Mouse (Mus musculus): ENCODE measurements at regions not wholly inside any gene's neighbourhood (a gene's known extent, or its start where the extent isn't known, plus 50 kb on each side); places are given as distances from the start of the nearest gene placed in this dataset.

- no peak overlapping the region for H3K4me3 ChIP-seq (ENCODE audit: control insufficient read depth in 1 of 2, insufficient read depth in 1 of 2, low read depth in 2 of 2, low read length in 2 of 2)
- H3K9me3 ChIP-seq (replicated peaks; ENCODE audit: insufficient read depth, low read length): no peaks in the 10 kb centered on the region
- no peak overlapping the region for H3K27ac ChIP-seq (ENCODE audit: control insufficient read depth, low read depth, low read length)
- no peak overlapping the region for H3K9ac ChIP-seq (ENCODE audit: control insufficient read depth, low read depth, low read length, poor library complexity, severe bottlenecking)
- no peaks in the 10 kb centered on the region for H3K27me3 ChIP-seq (ENCODE audit: control insufficient read depth in 1 of 2, insufficient read depth in 2 of 2, low read length in 2 of 2)
- no peaks in the 10 kb centered on the region for H3K4me1 ChIP-seq (ENCODE audit: control insufficient read depth in 1 of 2, insufficient read depth in 2 of 2, low read length in 2 of 2)
- no peaks in the 10 kb centered on the region for H3K36me3 ChIP-seq (ENCODE audit: control insufficient read depth in 1 of 2, insufficient read depth in 2 of 2, low read length in 2 of 2)
- DNase-seq (ENCODE audit: low read depth, low spot score): no peak
- H3K79me2 ChIP-seq (ENCODE audit: control insufficient read depth, insufficient read depth, low read length, poor library complexity): no peaks in the 10 kb centered on the region
- TF ChIP-seq MAFK (IDR thresholded peaks at IDR 0.05; ENCODE audit: borderline replicate concordance, low read depth, low read length) (no peak), ZNF384 (IDR thresholded peaks at IDR 0.05; ENCODE audit: low read depth, low read length) (no peak)
Observed at GRCm38 (mm10) chr6:81724601-81725545, 198.6 kb upstream of the Gcfc2 start.

GRCm38 (mm10) chr6:81731631-81732030 lies 191.8 kb upstream of the Gcfc2 start:
- H3K27ac ChIP-seq (ENCODE audit: control insufficient read depth, low read depth, low read length): no peak overlapping the region

GRCm38 (mm10) chr6:81733527-81733926 lies 189.9 kb upstream of the Gcfc2 start:
- H3K9me3 ChIP-seq (replicated peaks; ENCODE audit: insufficient read depth, low read length): no peaks in the 10 kb centered on the region
- H3K4me1 ChIP-seq (ENCODE audit: control insufficient read depth in 1 of 2, insufficient read depth in 2 of 2, low read length in 2 of 2): no peaks in the 10 kb centered on the region
- no peaks in the 10 kb centered on the region; a peak in 1 of 4 replicates for H3K27me3 ChIP-seq (ENCODE audit: control insufficient read depth in 1 of 2, insufficient read depth in 2 of 2, low read length in 2 of 2)
- no peak overlapping the region for H3K27ac ChIP-seq (ENCODE audit: control insufficient read depth, low read depth, low read length)
- H3K79me2 ChIP-seq (ENCODE audit: control insufficient read depth, insufficient read depth, low read length, poor library complexity): no peaks in the 10 kb centered on the region
- no peak overlapping the region for H3K4me3 ChIP-seq (ENCODE audit: control insufficient read depth in 1 of 2, insufficient read depth in 1 of 2, low read depth in 2 of 2, low read length in 2 of 2)
- H3K9ac ChIP-seq (ENCODE audit: control insufficient read depth, low read depth, low read length, poor library complexity, severe bottlenecking): no peak overlapping the region
- DNase-seq (ENCODE audit: low read depth, low spot score): no peak
- H3K36me3 ChIP-seq (ENCODE audit: control insufficient read depth in 1 of 2, insufficient read depth in 2 of 2, low read length in 2 of 2): no peaks in the 10 kb centered on the region
- TF ChIP-seq ETS1 (IDR thresholded peaks at IDR 0.05; ENCODE audit: low read depth, low read length) (no peak), MYB (IDR thresholded peaks at IDR 0.05; ENCODE audit: low read depth, low read length) (no peak), TCF12 (IDR thresholded peaks at IDR 0.05; ENCODE audit: low read depth, low read length) (no peak), GABPA (IDR thresholded peaks at IDR 0.05; ENCODE audit: low read depth, low read length) (no peak), POLR2AphosphoS2 (IDR thresholded peaks at IDR 0.05; ENCODE audit: low read length) (no peak), KAT2A (conservative IDR thresholded peaks at IDR 0.05; ENCODE audit: low read depth, low read length) (no peak), ZNF384 (IDR thresholded peaks at IDR 0.05; ENCODE audit: low read depth, low read length) (no peak), MAZ (IDR thresholded peaks at IDR 0.05; ENCODE audit: low read depth, low read length) (no peak), SMC3 (IDR thresholded peaks at IDR 0.05; ENCODE audit: low read depth, low read length) (no peak), ZC3H11A (IDR thresholded peaks at IDR 0.05; ENCODE audit: low read depth, low read length) (no peak), TAL1 (IDR thresholded peaks at IDR 0.05; ENCODE audit: low read length) (no peak), E2F4 (IDR thresholded peaks at IDR 0.05; ENCODE audit: borderline replicate concordance, low read depth, low read length) (no peak), UBTF (IDR thresholded peaks at IDR 0.05; ENCODE audit: borderline replicate concordance, insufficient read depth, low read depth, low read length) (no peak), GATA1 (IDR thresholded peaks at IDR 0.05; ENCODE audit: low read depth, low read length) (no peak), MAX (IDR thresholded peaks at IDR 0.05; ENCODE audit: low read length) (no peak), RCOR1 (IDR thresholded peaks at IDR 0.05; ENCODE audit: low read depth, low read length) (no peak), EP300 (IDR thresholded peaks at IDR 0.05; ENCODE audit: low read depth in 1 of 2, low read length in 2 of 2) (no peak)

More at GRCm38 (mm10) chr6:81731631-81732030, 191.8 kb upstream of the Gcfc2 start:
- Histone ChIP-seq H3K79me2 (ENCODE audit: control insufficient read depth, insufficient read depth, low read length, poor library complexity) (no peaks in the 10 kb centered on the region), H3K9me3 (replicated peaks; ENCODE audit: insufficient read depth, low read length) (no peaks in the 10 kb centered on the region), H3K9ac (ENCODE audit: control insufficient read depth, low read depth, low read length, poor library complexity, severe bottlenecking) (no peak overlapping the region), H3K4me3 (ENCODE audit: control insufficient read depth in 1 of 2, insufficient read depth in 1 of 2, low read depth in 2 of 2, low read length in 2 of 2) (no peak overlapping the region), H3K36me3 (ENCODE audit: control insufficient read depth in 1 of 2, insufficient read depth in 2 of 2, low read length in 2 of 2) (no peaks in the 10 kb centered on the region), H3K4me1 (ENCODE audit: control insufficient read depth in 1 of 2, insufficient read depth in 2 of 2, low read length in 2 of 2) (no peaks in the 10 kb centered on the region), H3K27me3 (ENCODE audit: control insufficient read depth in 1 of 2, insufficient read depth in 2 of 2, low read length in 2 of 2) (no peaks in the 10 kb centered on the region)
- DNase-seq (ENCODE audit: low read depth, low spot score): no peak
- no peak for TF ChIP-seq ZMIZ1 (IDR thresholded peaks at IDR 0.05; ENCODE audit: low read depth, low read length)
- no peak for TF ChIP-seq GATA1 (IDR thresholded peaks at IDR 0.05; ENCODE audit: low read depth, low read length)
- no peak for TF ChIP-seq RCOR1 (IDR thresholded peaks at IDR 0.05; ENCODE audit: low read depth, low read length)
- TF ChIP-seq TBP (IDR thresholded peaks at IDR 0.05; ENCODE audit: low read depth, low read length): no peak
- no peak for TF ChIP-seq CHD2 (IDR thresholded peaks at IDR 0.05; ENCODE audit: low read length)
- TF ChIP-seq USF1 (IDR thresholded peaks at IDR 0.05; ENCODE audit: low read depth, low read length): no peak
- no peak for TF ChIP-seq TAL1 (IDR thresholded peaks at IDR 0.05; ENCODE audit: low read length)
- TF ChIP-seq JUND (IDR thresholded peaks at IDR 0.05; ENCODE audit: low read depth, low read length): no peak
- no peak for TF ChIP-seq RAD21 (IDR thresholded peaks at IDR 0.05; ENCODE audit: low read depth, low read length)
- no peak for TF ChIP-seq POLR2AphosphoS5 (IDR thresholded peaks at IDR 0.05; ENCODE audit: borderline replicate concordance, low read depth, low read length)
- TF ChIP-seq USF2 (IDR thresholded peaks at IDR 0.05; ENCODE audit: borderline replicate concordance in 1 of 2, insufficient read depth in 1 of 2, low read depth in 1 of 2, low read length in 2 of 2): no peak
- no peak for TF ChIP-seq NRF1 (IDR thresholded peaks at IDR 0.05; ENCODE audit: insufficient read depth, low read depth, low read length, poor library complexity, severe bottlenecking)
- TF ChIP-seq BHLHE40 (IDR thresholded peaks at IDR 0.05; ENCODE audit: borderline replicate concordance, low read depth, low read length): no peak
- no peak for TF ChIP-seq MYB (IDR thresholded peaks at IDR 0.05; ENCODE audit: low read depth, low read length)
- no peak for TF ChIP-seq MXI1 (IDR thresholded peaks at IDR 0.05; ENCODE audit: low read depth, low read length)
- TF ChIP-seq HCFC1 (IDR thresholded peaks at IDR 0.05; ENCODE audit: low read depth, low read length): no peak
- no peak for TF ChIP-seq ELF1 (IDR thresholded peaks at IDR 0.05; ENCODE audit: low read depth, low read length)
- no peak for TF ChIP-seq UBTF (IDR thresholded peaks at IDR 0.05; ENCODE audit: borderline replicate concordance, insufficient read depth, low read depth, low read length)
- TF ChIP-seq E2F4 (IDR thresholded peaks at IDR 0.05; ENCODE audit: borderline replicate concordance, low read depth, low read length): no peak
- no peak for TF ChIP-seq ZNF384 (IDR thresholded peaks at IDR 0.05; ENCODE audit: low read depth, low read length)

All from MEL (cell line).